Mouse (Mus musculus) kidney, adult 2 months (tissue): ENCODE measurements at regions not wholly inside any gene's neighbourhood (a gene's known extent, or its start where the extent isn't known, plus 50 kb on each side); places are given as distances from the start of the nearest gene placed in this dataset.

Source experiments
- DNase-seq: peaks from one replicate; pipeline ENCODE4 v3.0.0; 2021
- H3K27ac ChIP-seq: fragments of 200-500 bp; 2 replicates; pipeline ENCODE4 v1.5.1; 2012; ENCODE audit warnings: low read depth, low read length, control low read depth, inconsistent platforms; ENCODE audit not compliant: insufficient read depth
- H3K27me3 ChIP-seq: fragments of 200-500 bp; replicated peaks from 2 replicates; pipeline ENCODE4 v1.6.1; 2012; ENCODE audit warnings: mild to moderate bottlenecking, moderate library complexity, low read length, inconsistent platforms; ENCODE audit not compliant: control insufficient read depth, insufficient read depth
- H3K36me3 ChIP-seq: fragments of 200-500 bp; 2 replicates; pipeline ENCODE4 v1.6.1; 2012; ENCODE audit warnings: mild to moderate bottlenecking, moderate library complexity, low read length, inconsistent platforms; ENCODE audit not compliant: control insufficient read depth, insufficient read depth
- H3K4me1 ChIP-seq: fragments of 200-500 bp; 2 replicates; pipeline ENCODE4 v1.6.1; 2011; ENCODE audit warnings: low read length; ENCODE audit not compliant: control insufficient read depth, insufficient read depth
- H3K4me3 ChIP-seq: fragments of 200-500 bp; 2 replicates; pipeline ENCODE4 v1.5.1; 2011; ENCODE audit warnings: mild to moderate bottlenecking, low read depth, low read length, control low read depth; ENCODE audit not compliant: insufficient read depth
- CTCF ChIP-seq: fragments of 200-500 bp; conservative IDR thresholded peaks from 2 replicates; pipeline ENCODE4 v1.5.1; 2011; ENCODE audit warnings: low read depth, mild to moderate bottlenecking, control low read depth, low read length, moderate library complexity, mixed read lengths; ENCODE audit not compliant: insufficient read depth, insufficient read length
- POLR2A ChIP-seq: fragments of 200-500 bp; IDR thresholded peaks from one replicate; pipeline ENCODE4 v1.6.1; 2011; ENCODE audit warnings: low read depth, low read length, control low read depth
- WGBS: fragments of 180-500 bp; shearing (Covaris S2); methylation state at CpG from one replicate; pipeline ENCODE4 v1.1.7; 2018; 5-methylcytosine and 5-hydroxymethylcytosine counted together

DNA sequence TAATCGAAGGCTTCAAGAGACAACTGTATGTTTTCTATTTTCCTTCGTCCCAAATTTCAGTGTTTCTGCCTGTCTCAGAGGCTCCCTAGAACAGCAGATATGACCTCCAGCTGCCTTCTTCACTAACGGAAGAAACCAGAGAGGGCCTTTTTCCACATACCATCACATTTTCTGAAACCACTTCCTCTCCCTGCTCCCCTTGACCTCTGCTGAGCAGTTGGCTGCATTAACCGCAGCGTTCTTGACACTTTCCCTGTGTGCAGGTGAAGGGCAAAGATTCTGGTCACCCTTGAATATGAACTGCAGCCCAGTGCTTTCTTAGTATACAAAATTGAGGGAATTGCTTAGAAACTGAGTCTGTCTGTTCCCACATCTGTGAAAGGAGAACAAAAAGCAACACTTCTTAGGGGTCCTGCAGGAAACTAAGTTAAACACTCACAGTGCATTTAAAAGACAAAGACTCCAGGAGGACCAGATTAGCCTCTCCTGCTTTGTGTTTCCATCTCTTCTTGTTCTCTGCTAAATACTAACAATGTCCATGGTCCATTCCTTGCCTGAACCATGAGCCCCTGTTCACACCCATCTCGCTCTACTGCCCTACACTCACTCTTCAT lies 98.4 kb downstream of the Akap11 start:
- no peaks in the 10 kb centered on the region for H3K4me1 ChIP-seq
- 59% methylated on average over 6 of the region's 6 CpGs for WGBS
- H3K36me3 ChIP-seq = no peaks in the 10 kb centered on the region
- no peak overlapping the region for H3K4me3 ChIP-seq
- no peak for DNase-seq
- TF ChIP-seq CTCF (no peak), POLR2A (no peak)
- H3K27ac ChIP-seq = no peak overlapping the region
- no peaks in the 10 kb centered on the region for H3K27me3 ChIP-seq

DNA sequence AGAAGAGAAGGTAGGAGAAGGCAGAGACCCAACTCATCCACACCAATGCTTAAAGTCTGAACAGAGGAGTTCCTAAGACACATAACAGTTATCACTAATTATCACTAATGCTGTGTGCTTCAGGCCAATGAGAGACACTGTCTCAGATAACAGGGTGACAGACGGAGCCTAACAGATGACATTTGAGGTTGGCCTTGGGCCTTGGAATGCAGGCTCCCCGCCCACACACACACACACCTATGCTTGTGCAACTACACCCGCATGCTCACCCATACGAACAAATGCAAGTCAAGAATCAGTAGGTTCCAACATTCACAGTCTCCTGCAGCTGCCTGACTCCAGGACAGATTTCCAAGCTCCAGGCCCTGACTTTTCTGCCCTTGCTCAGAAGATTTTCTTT lies 100.0 kb downstream of the Akap11 start:
- WGBS = 84% methylated on average over 4 of the region's 4 CpGs
- H3K4me3 ChIP-seq = no peak overlapping the region
- no peaks in the 10 kb centered on the region for H3K4me1 ChIP-seq
- no peaks in the 10 kb centered on the region for H3K27me3 ChIP-seq
- no peak overlapping the region for H3K27ac ChIP-seq
- no peaks in the 10 kb centered on the region for H3K36me3 ChIP-seq
- TF ChIP-seq CTCF (no peak), POLR2A (no peak)
- no peak for DNase-seq

DNA sequence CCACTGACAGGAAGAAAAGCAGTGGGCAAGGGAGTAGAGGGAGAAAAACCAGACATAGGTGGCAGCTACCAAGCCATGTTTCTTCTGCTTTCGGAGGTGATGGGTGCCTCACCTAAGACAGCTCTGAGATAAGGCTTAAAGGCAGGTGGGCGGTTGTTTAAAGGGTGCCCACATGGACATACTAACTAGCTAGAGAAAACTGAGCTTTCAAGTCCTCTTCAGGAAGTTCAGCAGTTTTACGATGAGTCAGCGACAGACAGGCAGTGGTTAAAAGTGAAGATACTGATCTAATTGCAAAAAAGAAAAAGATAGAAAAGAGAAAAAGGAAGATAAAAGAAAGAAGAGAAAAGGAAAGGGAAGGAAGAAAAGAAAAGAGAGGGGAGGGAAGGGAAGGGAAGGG lies 100.6 kb downstream of the Akap11 start:
- H3K27me3 ChIP-seq = no peaks in the 10 kb centered on the region
- H3K4me1 ChIP-seq = no peaks in the 10 kb centered on the region
- no peak overlapping the region for H3K4me3 ChIP-seq
- no peak for DNase-seq
- 88% methylated on average over 4 of the region's 4 CpGs for WGBS
- no peak for TF ChIP-seq POLR2A
- TF ChIP-seq CTCF = no peak
- H3K36me3 ChIP-seq = no peaks in the 10 kb centered on the region
- no peak overlapping the region for H3K27ac ChIP-seq

DNA sequence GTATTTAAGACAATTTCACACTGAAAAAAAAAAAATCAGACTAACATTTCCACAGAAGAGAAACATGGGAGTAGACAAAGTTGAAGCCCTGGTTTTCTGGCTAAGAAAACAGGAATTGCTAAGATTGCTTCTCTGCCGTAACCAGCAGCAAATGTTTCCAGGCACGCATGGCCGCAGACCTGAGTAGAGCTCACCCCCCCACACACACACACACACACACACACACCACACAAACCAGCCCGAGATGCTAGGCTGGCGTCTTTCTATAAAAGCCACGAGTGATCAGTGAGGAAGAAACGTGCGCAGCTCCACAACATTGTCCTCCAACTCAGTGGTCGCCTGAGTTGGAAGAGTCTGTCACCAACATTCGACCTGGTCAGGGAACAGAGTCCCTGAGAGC lies 101.0 kb downstream of the Akap11 start:
- Histone ChIP-seq H3K4me1 (no peaks in the 10 kb centered on the region), H3K27me3 (no peaks in the 10 kb centered on the region), H3K4me3 (no peak overlapping the region), H3K27ac (no peak overlapping the region), H3K36me3 (no peaks in the 10 kb centered on the region)
- no peak for DNase-seq
- WGBS = 76% methylated on average over 10 of the region's 10 CpGs
- no peak for TF ChIP-seq CTCF
- no peak for TF ChIP-seq POLR2A

DNA sequence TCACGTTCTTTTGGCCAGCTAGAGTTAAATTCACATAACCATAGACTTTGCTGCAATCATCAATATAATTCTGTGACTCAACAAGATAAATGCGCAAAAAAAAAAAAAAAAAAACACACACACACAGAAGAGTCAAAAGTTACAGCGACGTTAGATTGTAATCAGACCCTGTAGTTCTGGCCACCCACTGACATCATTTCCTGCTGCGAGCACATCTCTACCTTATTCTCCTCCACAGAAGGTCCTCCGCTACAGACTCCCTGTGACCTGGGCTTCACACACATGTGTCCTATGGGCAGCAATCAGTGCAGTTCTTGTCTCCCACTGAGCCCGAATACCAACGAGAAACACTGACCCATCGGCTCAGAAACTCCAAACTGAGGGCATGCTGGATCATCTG lies 101.9 kb downstream of the Akap11 start:
- Histone ChIP-seq H3K4me1 (no peaks in the 10 kb centered on the region), H3K27me3 (no peaks in the 10 kb centered on the region), H3K4me3 (no peak overlapping the region), H3K27ac (no peak overlapping the region), H3K36me3 (no peaks in the 10 kb centered on the region)
- TF ChIP-seq POLR2A (no peak), CTCF (no peak)
- WGBS = 86% methylated on average over 9 of the region's 9 CpGs
- DNase-seq = no peak

DNA sequence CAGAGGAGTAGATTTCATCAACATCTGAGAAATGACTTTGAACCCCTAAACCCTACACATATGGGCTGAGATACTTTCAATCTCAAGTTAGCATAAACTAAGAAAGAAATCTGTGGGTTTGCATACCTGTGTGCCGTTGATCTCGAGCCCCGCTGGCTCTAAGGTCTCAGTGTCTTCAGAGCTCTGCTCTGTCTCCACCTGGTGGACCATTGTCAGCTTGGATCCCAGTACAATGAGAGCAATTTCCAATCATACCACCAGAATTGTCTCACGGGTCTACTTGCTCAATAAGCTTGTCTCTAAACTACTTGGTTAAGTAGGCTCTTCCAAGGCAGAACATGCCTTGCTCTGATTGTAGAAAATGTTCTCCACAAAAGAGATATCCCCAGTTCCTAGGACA lies 102.5 kb downstream of the Akap11 start:
- no peak overlapping the region for H3K27ac ChIP-seq
- H3K36me3 ChIP-seq = no peaks in the 10 kb centered on the region
- TF ChIP-seq CTCF (no peak; the same call in 1 of the 2 replicates), POLR2A (no peak)
- H3K4me3 ChIP-seq = no peak overlapping the region
- H3K4me1 ChIP-seq = no peaks in the 10 kb centered on the region
- peak; percentile 23 for DNase-seq
- no peaks in the 10 kb centered on the region for H3K27me3 ChIP-seq
- WGBS = 54% methylated on average over 4 of the region's 4 CpGs

DNA sequence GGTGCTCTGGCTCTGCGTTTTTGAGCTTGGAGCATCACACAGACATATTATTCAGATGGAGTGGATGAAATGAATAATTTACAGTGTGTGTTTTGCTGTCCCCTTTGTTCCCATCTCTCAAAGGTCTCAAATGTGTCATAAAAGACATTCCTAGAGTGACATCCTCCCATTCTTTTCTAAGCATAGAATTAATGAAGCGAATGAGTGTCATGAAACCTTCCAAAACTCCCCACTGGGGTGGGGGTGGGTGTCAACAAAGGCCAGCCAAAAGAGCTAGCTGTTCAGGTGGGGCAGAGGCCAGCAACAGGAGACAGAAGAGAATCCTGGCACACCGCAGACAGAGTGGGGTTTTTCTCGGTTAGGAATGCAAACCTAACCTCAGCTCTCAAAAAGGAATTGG lies 104.1 kb downstream of the Akap11 start:
- no peaks in the 10 kb centered on the region for H3K27me3 ChIP-seq
- H3K27ac ChIP-seq = no peak overlapping the region
- no peak overlapping the region for H3K4me3 ChIP-seq
- H3K36me3 ChIP-seq = no peaks in the 10 kb centered on the region
- H3K4me1 ChIP-seq = no peaks in the 10 kb centered on the region
- TF ChIP-seq CTCF (no peak), POLR2A (no peak)
- WGBS = 55% methylated on average over 4 of the region's 4 CpGs
- no peak for DNase-seq

DNA sequence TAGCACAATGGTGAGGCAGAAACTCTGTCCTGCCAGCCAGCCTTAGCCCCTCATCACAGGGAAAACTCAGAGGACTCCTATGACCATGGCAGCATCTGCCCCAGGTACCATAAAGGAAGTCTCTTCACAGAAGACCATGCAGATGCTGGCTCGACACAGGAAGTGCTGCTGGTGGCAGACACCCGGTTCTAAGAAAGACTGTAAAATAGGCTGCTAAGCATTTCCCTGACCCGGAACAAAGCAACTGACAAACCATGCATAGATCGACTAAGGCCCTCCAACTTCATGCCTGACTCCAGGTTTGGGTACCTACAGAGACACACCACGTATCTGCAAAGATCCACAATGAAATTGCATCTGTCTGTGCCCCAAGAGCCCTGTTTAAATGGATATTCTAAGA lies 104.7 kb downstream of the Akap11 start:
- no peaks in the 10 kb centered on the region for H3K27me3 ChIP-seq
- no peak for DNase-seq
- H3K4me3 ChIP-seq = no peak overlapping the region
- H3K4me1 ChIP-seq = no peaks in the 10 kb centered on the region
- TF ChIP-seq CTCF (no peak), POLR2A (no peak)
- WGBS = 41% methylated on average over 5 of the region's 5 CpGs
- no peak overlapping the region for H3K27ac ChIP-seq
- no peaks in the 10 kb centered on the region for H3K36me3 ChIP-seq
